Mouse (Mus musculus): Measurements from ENCODE around the gene Gcnt1. TPM values are rescaled to one million over a fixed set of nuclear protein-coding genes. Genes with fewer than 3 reads are reported as not detected.

The Gcnt1 gene
- 102 and 110 TPM in 2 replicates for total RNA-seq (2017)

GRCm38 (mm10) chr19:17372701-17373100, at the start of gene Gcnt1:
Gcnt1 (minus strand) TSS chr19:17372844.
- no peak for ATAC-seq (ENCODE audit: extremely low read depth, insufficient number of reproducible peaks, low FRiP score, poor library complexity, severe bottlenecking)

GRCm38 (mm10) chr19:17417855-17418254, 45.2 kb upstream of the Gcnt1 start:
- no peak for ATAC-seq (ENCODE audit: extremely low read depth, insufficient number of reproducible peaks, low FRiP score, poor library complexity, severe bottlenecking)

DNA sequence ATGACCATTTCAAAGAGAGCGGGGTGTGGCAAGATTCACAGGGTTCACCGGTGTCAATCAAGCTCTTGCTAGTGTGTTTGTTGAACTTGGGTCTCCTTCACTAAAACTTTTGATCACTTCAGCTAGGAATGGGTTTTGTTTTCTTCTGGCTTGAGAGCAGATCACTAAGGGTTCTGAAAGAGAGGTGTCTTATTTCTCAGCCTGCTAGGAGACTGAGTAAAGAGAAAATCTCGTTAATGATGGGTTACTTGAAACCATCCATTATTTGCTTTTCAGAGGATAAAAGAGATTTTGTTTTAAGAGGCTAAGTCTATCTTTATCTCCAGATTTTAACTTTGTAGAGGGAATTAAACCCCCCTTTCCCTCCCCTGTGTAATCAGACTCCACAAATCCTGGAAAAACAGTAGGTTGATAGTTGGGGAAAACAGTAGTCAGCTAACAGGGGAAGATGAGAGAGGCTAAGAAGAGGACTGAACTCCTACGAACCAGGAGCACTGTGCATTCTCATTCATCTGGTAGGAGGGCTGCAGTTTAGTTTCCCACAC, 40.3 kb upstream of the Gcnt1 start:
- ATAC-seq (ENCODE audit: extremely low read depth, insufficient number of reproducible peaks, low FRiP score, poor library complexity, severe bottlenecking) = no peak

GRCm38 (mm10) chr19:17410465-17411065, 37.9 kb upstream of the Gcnt1 start:
- ATAC-seq (ENCODE audit: extremely low read depth, insufficient number of reproducible peaks, low FRiP score, poor library complexity, severe bottlenecking) = no peak

- ATAC-seq (ENCODE audit: extremely low read depth, insufficient number of reproducible peaks, low FRiP score, poor library complexity, severe bottlenecking) = no peak
These were observed 36.7 kb upstream of the Gcnt1 start for GRCm38 (mm10) chr19:17409351-17409750.

- ATAC-seq (ENCODE audit: extremely low read depth, insufficient number of reproducible peaks, low FRiP score, poor library complexity, severe bottlenecking) = no peak
These were observed 35.9 kb upstream of the Gcnt1 start for GRCm38 (mm10) chr19:17408591-17408990.

DNA sequence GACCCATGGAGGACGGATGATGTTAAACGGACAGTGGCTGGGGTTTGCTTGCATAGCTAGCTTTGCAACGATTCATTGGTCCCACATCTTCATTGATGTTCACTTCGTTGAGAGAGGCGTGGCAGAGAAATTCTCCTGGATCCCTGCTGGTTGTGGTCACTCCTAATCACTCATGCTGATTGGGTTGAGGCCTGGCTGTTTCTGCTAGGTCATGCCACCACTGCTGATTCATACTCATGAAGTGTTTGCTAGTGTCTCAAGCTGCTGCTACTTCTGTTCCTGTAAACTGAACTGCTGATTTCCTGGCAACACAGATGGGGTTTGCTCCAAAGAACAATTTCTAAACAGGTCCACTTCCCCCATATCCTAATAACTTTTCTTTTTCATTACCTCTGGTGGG, 34.2 kb upstream of the Gcnt1 start:
- ATAC-seq (ENCODE audit: extremely low read depth, insufficient number of reproducible peaks, low FRiP score, poor library complexity, severe bottlenecking) = no peak

- no peak for ATAC-seq (ENCODE audit: extremely low read depth, insufficient number of reproducible peaks, low FRiP score, poor library complexity, severe bottlenecking)
These were observed 30.5 kb upstream of the Gcnt1 start for GRCm38 (mm10) chr19:17403175-17403574.

GRCm38 (mm10) chr19:17400571-17400970, 27.9 kb upstream of the Gcnt1 start:
- no peak for ATAC-seq (ENCODE audit: extremely low read depth, insufficient number of reproducible peaks, low FRiP score, poor library complexity, severe bottlenecking)

GRCm38 (mm10) chr19:17399965-17400364, 27.3 kb upstream of the Gcnt1 start:
- ATAC-seq (ENCODE audit: extremely low read depth, insufficient number of reproducible peaks, low FRiP score, poor library complexity, severe bottlenecking) = no peak

- ATAC-seq (ENCODE audit: extremely low read depth, insufficient number of reproducible peaks, low FRiP score, poor library complexity, severe bottlenecking) = no peak
These were observed 25.3 kb upstream of the Gcnt1 start for GRCm38 (mm10) chr19:17397922-17398321.

- ATAC-seq (ENCODE audit: extremely low read depth, insufficient number of reproducible peaks, low FRiP score, poor library complexity, severe bottlenecking) = no peak
These were observed 24.2 kb upstream of the Gcnt1 start for GRCm38 (mm10) chr19:17396802-17397201.

GRCm38 (mm10) chr19:17393841-17394591, 21.4 kb upstream of the Gcnt1 start, which contains the start of gene Rfk:
Rfk (plus strand) TSS chr19:17394043.
- peak; percentile 96 for ATAC-seq (ENCODE audit: extremely low read depth, insufficient number of reproducible peaks, low FRiP score, poor library complexity, severe bottlenecking)

DNA sequence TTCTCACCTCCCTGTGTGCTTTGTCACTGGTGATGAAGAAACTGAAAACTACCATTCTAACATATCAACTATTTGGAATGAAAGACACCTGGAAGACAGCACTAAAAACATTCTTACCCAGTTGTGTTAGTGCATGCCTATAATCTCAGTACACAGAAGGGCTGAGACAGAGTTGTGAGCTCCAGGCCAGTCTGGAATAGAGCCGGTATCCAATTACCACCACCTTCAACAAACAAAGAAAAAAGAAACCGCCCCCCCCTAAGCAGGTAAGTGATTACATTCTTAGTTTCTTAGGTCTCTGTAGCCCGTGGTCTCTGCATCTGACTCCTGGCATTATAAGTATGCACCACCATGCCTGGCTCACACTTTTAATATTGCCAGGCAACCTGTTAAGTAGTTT, 20.2 kb upstream of the Gcnt1 start:
- ATAC-seq (ENCODE audit: extremely low read depth, insufficient number of reproducible peaks, low FRiP score, poor library complexity, severe bottlenecking) = no peak

- ATAC-seq (ENCODE audit: extremely low read depth, insufficient number of reproducible peaks, low FRiP score, poor library complexity, severe bottlenecking) = peak; percentile 58; the same call in 1 of the 2 replicates
These were observed 15.8 kb upstream of the Gcnt1 start for GRCm38 (mm10) chr19:17388404-17388803.

GRCm38 (mm10) chr19:17386424-17386823, 13.8 kb upstream of the Gcnt1 start:
- no peak for ATAC-seq (ENCODE audit: extremely low read depth, insufficient number of reproducible peaks, low FRiP score, poor library complexity, severe bottlenecking)

DNA sequence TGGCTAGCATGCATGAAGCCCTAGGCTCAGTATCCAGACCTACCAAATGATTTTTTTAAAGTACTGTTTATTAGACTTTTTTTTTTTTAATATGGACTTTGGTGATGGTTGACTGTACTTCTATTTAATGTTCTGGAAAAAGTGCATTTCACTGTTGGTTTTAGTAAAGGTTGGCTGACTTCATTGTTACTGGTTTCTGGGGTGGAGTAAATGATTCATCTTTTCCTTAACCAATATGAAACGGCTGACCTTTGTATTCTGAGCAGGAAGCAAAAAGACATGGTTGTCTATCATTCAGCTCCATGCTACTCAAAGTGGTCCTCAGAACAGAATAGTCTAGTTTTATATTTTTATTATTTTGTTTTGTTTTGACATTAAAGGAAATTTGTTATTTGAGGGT, 12.8 kb upstream of the Gcnt1 start:
- no peak for ATAC-seq (ENCODE audit: extremely low read depth, insufficient number of reproducible peaks, low FRiP score, poor library complexity, severe bottlenecking)

DNA sequence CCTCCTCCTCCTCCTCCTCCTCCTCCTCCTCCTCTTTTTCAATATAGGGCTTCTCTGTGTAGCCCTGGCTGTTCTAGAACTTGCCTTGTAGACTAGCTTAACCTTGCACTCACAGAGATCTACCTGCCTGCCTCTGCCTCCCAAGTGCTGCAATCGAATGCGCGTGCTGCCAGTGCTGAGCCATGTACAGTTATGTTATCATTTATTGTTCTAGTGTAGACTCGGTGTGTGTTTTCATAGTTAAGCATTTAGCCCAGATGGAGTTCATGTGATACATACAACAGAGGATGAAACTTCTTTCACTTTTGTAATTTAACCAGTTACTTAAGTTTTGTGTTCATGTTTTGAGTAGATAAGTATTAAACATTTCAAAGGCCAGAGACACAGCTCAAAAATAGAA, 12.4 kb upstream of the Gcnt1 start:
- no peak for ATAC-seq (ENCODE audit: extremely low read depth, insufficient number of reproducible peaks, low FRiP score, poor library complexity, severe bottlenecking)

DNA sequence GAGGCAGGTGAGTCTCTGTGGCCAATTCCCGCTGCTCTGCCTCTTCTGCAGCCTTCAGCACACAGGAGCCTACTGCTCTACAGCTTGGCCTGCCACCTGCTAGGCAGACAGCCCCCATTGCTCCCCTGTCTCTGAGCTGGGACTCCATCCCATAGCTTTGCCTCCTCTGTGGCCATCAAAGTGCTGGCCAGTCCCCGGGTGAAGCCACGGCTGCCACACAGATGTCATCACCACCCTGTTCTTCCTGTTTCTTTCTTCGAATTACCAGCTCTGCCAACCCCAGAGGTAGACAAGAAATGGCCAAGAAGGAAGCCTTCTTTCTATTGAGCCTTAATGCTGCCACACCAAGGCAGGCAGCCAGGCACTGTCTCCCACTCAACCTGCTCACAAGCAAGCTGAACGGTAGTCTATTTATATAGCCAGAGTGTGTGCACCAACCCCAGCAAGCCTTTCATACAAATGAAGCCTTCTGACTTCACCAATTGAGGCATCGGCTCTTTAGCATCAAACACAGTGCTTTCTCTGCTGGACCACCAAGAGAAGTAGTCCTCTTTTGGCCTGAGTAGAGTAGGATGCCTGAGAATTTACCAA, 10.3 kb upstream of the Gcnt1 start:
- no peak for ATAC-seq (ENCODE audit: extremely low read depth, insufficient number of reproducible peaks, low FRiP score, poor library complexity, severe bottlenecking)

DNA sequence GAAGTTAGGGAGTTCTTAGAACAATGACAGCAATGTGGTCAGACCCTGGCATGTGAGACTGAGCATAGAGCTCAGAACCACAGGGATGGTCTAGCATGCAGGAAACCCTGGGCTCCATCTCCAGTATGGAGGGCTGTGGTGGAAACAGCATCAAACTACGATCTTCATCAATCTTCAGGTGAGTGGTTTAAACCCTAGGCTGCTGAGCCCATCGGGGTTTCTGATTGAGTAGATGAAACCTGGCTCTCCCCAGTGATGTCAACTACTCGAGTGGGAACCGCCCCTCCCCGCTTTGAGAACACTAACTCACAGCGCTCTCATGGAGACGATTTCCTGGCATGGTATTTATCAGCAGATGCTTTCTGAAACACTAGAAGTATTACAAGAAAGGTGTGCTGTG, 7.9 kb upstream of the Gcnt1 start:
- ATAC-seq (ENCODE audit: extremely low read depth, insufficient number of reproducible peaks, low FRiP score, poor library complexity, severe bottlenecking) = no peak

Data from neutrophil, adult 5-6 weeks (primary cell).